Mouse (Mus musculus) A20 (cell line): ENCODE results near the gene Tnfrsf11a.
A peak's percentile ranks its signal among the peaks of the same experiment; 100 is the strongest.
"Not testable (repeated sequence)": the region's sequence is repeated elsewhere in the genome, so short reads cannot be mapped to it uniquely, and the experiment has no call there.

Experiments
- DNase-seq: peaks from one replicate; pipeline ENCODE4 v3.0.0-alpha.2; 2011; ENCODE audit warnings: low read depth, low spot score

Gene Tnfrsf11a

GRCm38 (mm10) chr1:105785146-105785545 lies 4.6 kb downstream of the Tnfrsf11a start:
- no peak for DNase-seq

DNA sequence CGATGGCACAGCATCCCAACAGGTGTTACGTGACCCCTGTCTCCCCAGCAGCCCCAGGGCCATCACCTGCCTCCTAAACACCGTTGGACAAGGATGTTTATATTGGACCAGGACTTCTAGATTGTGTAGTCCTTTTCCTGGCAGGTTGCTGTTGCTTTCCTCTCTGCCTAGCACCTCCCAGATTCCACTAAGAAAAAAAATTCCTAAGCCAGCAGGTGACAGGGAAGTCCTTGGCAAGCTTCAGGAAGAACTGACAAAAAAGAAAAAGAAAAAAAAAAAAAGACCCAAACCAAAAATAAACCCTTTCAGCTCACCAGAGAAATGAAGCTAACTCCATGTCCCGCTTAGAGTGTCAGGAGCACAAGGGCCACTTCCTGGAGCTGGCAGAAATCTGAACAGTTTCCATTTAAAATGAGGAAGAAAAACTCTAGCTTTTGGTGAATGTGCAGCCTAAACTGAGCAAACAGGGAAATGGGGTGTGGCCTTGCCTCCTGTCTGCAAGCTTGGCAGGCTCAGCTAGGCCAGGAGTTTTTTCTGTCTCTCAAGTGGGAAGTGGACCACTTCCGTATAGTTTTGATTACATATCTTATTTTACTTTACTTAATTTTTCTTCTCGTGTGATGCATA lies 6.3 kb downstream of the Tnfrsf11a start:
- DNase-seq = peak; percentile 52

DNA sequence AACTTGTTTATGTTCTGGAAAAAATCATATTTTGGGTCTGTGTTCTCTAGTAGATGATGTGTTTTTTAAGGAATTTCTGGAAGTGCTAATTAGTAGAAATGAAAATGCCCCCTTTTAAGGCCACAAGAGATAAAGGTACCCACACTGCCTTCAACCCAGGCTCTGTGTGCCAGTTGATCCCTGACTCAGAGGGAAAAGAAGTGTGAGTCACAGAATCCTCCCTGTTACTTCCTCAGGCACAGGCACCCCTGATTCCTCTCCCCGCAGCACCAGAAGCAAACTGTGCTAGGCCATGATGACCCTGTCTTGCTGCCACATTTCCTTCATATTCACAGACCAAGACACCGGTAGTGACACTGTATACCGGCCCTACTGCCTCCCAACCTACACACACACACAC lies 9.6 kb downstream of the Tnfrsf11a start:
- no peak for DNase-seq

DNA sequence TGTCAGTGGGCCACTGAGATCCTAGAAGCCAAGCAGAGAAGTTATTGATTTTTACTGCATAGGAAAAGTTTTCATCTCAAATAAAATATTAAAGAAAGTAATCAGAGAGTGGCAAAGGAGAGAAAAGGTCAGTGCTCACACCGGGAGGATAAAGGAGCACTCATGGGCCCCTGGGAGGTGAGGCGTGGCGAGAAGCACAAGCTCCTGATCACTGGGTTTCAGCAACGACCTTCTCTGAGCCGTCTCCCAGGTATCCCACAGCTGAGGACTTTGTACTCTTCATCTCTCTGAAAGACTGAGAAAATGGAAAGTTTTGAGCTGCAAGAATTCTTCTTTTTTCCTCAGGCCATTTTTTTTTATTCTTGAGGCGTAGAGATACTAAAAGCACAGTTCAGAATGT lies 14.2 kb downstream of the Tnfrsf11a start:
- no peak for DNase-seq

DNA sequence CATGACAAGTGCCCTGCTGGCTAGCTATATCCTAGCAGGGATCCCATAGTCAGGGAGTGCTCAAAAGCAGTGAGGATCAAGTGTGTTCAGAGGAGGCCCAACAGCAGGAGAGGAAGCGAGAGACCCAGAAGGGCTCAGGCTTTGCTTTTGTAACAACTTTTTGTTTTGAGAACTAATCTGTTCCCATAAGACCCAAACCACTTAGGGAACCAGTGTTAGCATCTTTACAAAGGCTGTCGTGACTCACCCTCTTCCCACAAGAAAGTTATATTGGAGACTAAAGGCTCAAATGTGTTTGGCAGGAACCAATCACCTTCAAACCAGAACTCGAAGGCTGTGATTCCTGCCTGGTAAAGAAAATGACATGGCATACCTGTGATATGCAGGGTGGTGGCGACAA lies 15.2 kb downstream of the Tnfrsf11a start:
- DNase-seq = no peak

DNA sequence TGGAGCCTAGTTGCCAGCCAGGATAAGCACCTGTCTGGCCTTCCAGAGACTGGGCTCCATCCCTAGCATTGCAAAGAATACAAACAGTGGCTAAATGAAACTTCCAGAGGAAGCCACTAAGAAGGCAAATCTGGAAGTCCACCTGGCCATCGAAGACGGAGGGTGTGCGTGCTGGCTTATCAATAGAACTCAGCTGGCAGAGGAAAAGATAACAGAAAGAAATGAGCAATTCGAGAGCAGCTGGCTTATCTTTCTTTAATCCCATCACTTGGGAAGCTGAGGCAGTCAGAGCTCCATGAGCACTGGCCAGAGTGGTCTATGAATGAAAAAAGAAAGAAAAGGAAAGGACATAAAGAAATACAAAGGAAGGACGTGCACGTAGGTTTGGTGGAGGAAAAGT lies 20.1 kb downstream of the Tnfrsf11a start:
- DNase-seq = no peak

DNA sequence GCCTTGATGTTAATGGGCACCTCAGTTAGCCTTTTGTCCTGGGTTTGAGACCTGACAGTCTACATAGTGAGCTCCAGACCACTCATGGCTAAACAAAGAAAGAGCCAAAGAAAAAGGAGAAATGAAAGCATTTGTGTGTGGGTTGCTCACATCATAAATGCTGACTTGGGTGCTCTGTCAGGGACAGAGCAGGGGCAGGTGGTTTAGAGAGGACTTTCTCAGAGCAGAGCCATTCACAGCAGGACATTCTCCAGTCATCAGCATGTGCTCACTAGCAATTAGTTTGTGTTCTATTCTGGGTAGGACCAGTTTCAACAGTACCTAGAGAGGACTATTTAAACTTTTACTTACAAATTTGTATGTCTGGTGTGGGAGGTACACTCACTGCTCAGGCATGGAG lies 20.7 kb downstream of the Tnfrsf11a start:
- peak; percentile 85 for DNase-seq

GRCm38 (mm10) chr1:105802941-105803340 lies 22.4 kb downstream of the Tnfrsf11a start:
- no peak for DNase-seq

DNA sequence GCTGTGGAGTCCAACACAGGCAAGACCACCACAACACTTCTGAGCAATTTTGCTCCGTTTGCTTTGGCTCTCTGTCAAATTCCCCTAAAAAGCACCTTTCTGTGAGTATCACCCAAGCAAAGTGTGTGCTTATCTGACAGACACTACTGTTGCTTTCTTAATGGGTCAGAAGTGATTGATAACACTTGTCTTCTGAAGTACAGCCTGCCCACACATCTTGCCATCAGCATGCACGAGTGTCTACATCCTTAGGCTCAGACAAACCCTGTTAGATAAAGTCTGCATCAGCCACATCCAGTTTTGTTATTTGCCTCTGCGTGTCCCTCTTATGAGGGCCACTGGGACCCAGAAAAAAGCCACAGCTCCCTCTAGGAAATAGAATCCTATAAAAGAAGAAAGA lies 23.8 kb downstream of the Tnfrsf11a start:
- DNase-seq = no peak

- peak; percentile 25 for DNase-seq
Measured at GRCm38 (mm10) chr1:105805565-105805964, 25.0 kb downstream of the Tnfrsf11a start.

- no peak for DNase-seq
Measured at GRCm38 (mm10) chr1:105807028-105807722, 26.7 kb downstream of the Tnfrsf11a start.

DNA sequence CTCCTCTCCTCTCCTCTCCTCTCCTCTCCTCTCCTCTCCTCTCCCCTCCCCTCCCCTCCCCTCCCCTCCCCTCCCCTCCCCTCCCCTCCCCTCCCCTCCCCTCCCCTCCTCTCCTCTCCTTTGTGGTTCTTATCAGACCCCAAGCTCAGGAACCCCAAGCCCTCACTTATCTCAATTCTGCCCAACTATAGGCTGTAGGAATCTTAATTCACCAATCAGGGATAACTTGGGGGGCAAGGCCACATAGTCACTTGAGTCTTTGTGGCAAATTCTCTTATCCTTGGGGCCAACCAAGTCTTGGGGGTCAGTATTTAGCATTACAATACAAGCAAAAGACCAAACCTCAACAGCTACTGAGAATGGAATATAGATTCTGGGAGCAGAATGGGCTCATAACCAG lies 31.5 kb downstream of the Tnfrsf11a start:
- not testable (repeated sequence) for DNase-seq

DNA sequence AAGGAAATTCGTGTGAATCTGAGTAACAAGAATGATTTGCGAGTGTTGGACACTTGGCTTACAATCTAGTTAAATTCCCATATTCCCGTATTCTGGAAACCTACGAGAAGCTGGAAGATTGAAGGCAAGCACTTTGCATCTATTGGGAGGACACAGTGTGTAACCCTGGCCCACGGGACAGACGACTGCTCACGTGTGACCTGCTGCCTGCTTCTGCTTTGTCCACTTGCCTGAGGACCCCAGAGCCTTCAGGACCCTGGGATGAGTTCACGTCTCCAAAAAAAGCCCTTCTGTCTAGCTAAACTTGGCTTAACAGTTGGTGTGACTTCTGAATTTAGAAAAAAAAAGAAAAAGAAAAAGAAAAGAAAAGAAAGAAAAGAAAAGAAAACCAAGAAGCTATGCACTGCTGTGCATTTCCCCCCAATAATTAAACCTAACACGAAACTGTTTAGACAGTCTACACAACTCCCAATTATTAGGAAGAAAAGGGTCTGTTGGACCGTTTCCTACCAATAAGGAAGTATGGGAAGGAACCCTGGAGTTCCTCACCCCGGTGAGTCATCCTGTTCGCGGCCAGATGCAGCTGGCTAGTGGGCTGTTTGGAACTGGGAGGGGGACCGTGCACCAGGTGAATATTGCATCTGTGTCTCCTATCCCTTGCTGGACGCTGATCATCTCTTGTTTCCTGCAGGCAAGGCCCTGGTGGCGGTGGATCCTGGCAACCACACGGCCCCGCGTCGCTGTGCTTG lies 32.6 kb downstream of the Tnfrsf11a start:
- no peak for DNase-seq

DNA sequence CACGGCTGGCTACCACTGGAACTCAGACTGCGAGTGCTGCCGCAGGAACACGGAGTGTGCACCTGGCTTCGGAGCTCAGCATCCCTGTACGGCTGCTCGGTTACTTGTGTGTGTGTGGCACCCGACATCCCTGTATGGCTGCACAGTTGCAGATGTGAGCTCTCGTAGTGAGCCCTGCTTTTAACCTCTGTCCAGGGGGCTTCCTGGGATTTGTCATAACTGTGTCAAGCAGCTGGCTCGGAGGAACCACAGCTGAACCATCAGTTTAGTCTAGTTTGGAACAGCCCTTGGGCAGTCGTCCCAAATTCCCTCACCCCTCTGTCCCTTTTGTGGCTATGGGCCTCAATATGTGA lies 33.2 kb downstream of the Tnfrsf11a start:
- no peak for DNase-seq

- no peak for DNase-seq
Measured at GRCm38 (mm10) chr1:105814402-105815270, 34.1 kb downstream of the Tnfrsf11a start.

- no peak for DNase-seq
Measured at GRCm38 (mm10) chr1:105815310-105815709, 34.8 kb downstream of the Tnfrsf11a start.

- DNase-seq = no peak
Measured at GRCm38 (mm10) chr1:105815736-105816135, 35.2 kb downstream of the Tnfrsf11a start.

DNA sequence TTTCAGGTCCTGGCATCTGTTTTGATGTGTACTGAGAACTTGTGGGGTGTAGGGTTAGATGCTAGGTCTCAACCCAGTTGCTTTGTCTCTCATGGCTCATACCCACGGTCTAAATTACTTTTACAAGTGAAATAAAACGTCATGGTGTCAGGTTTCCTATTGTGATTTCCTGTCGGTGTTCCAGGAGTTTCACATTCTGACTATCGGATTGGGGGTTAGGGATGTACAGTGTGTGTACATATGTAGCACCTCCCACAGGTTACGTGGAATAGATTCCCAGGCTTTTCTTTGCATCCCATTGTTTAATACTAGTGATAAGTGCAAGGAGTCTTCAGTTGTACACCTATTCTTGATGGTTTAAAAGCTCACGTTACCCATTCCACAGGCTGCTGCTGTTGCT lies 38.5 kb downstream of the Tnfrsf11a start:
- DNase-seq = no peak

DNA sequence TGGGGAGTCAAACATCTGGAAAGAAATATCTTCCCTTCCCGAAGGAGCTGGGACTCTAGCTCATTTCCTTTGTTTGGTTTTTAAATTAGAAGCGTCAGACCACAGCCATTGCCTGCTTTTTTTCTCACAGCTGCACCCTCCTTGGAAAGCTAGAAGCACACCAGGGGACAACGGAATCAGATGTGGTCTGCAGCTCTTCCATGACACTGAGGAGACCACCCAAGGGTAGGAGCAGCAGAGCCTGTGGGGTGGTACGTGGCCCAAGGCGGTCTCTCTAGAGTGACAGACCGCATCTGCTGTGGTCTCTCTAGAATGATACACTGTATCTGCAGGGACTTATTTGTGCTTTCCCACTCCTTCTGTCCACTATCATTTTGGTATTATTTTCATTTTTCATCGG lies 39.2 kb downstream of the Tnfrsf11a start:
- DNase-seq = no peak

DNA sequence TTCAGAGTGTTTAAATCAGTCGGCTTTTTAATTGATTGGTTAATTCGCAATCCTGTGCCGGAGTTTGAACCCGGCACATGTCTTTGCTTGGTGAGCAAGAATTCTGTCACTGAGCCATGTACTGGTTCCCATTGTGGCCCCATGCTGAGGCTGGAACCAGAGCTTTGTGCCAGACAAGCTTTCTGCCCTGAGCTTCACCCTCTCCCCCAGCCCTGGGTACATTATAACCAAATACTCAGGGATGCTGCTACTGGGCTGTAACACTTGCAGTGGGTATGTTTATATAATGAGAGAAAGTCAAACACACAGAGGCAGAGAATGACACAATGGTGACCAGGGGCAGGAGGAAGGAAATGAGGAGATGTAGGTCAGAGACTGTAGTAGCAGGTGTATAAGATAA lies 43.8 kb downstream of the Tnfrsf11a start:
- DNase-seq = no peak

GRCm38 (mm10) chr1:105824980-105825379 lies 44.5 kb downstream of the Tnfrsf11a start:
- no peak for DNase-seq

DNA sequence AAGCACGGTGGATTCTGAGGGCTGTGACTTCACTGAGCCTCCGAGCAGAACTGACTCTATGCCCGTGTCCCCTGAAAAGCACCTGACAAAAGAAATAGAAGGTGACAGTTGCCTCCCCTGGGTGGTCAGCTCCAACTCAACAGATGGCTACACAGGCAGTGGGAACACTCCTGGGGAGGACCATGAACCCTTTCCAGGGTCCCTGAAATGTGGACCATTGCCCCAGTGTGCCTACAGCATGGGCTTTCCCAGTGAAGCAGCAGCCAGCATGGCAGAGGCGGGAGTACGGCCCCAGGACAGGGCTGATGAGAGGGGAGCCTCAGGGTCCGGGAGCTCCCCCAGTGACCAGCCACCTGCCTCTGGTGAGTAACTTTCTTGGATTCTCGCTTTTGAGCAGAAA lies 46.9 kb downstream of the Tnfrsf11a start:
- DNase-seq = no peak
